Mouse (Mus musculus) midbrain, embryonic 14.5 days (tissue): ENCODE measurements around the gene Ccnf. TPM values are rescaled to one million over a fixed set of nuclear protein-coding genes. Genes with fewer than 3 reads are reported as not detected.
A peak's percentile ranks its signal among the peaks of the same experiment; 100 is the strongest.

ENCODE experiments used
- ATAC-seq: fragments of 200-750 bp; cut with Nextera tagmentation; 2 replicates; pipeline ENCODE4 v1.8.0; 2017; ENCODE audit warnings: moderate number of reproducible peaks, moderate library complexity; ENCODE audit not compliant: low FRiP score, low TSS enrichment
- DNase-seq: peaks from one replicate; pipeline ENCODE4 v3.0.0-alpha.2; 2015
- H3K27ac ChIP-seq: fragments of 300-500 bp; sonication (generic); replicated peaks from 2 replicates; pipeline ENCODE4 v1.5.1; 2014; ENCODE audit warnings: mild to moderate bottlenecking, low read depth, low read length, moderate library complexity
- H3K27me3 ChIP-seq: fragments of 300-500 bp; sonication (generic); 2 replicates; pipeline ENCODE4 v1.6.1; 2014; ENCODE audit warnings: low read length, control low read depth, mixed read lengths; ENCODE audit not compliant: control insufficient read depth, insufficient read depth
- H3K36me3 ChIP-seq: fragments of 300-500 bp; sonication (generic); 2 replicates; pipeline ENCODE4 v1.6.1; 2014; ENCODE audit warnings: low read length, control low read depth; ENCODE audit not compliant: control insufficient read depth, insufficient read depth
- H3K4me1 ChIP-seq: fragments of 300-500 bp; sonication (generic); 2 replicates; pipeline ENCODE4 v1.6.1; 2014; ENCODE audit warnings: mild to moderate bottlenecking, antibody characterized with exemption, low read length, control low read depth; ENCODE audit not compliant: control insufficient read depth, insufficient read depth
- H3K4me2 ChIP-seq: fragments of 300-500 bp; sonication (generic); 2 replicates; pipeline ENCODE4 v1.6.1; 2014; ENCODE audit warnings: mild to moderate bottlenecking, low read length, moderate library complexity
- H3K4me3 ChIP-seq: fragments of 300-500 bp; sonication (generic); replicated peaks from 2 replicates; pipeline ENCODE4 v1.5.1; 2014; ENCODE audit warnings: low read depth, low read length
- H3K9ac ChIP-seq: fragments of 300-500 bp; sonication (generic); replicated peaks from 2 replicates; pipeline ENCODE4 v1.6.1; 2014; ENCODE audit warnings: mild to moderate bottlenecking, low read length, moderate library complexity
- H3K9me3 ChIP-seq: fragments of 300-500 bp; sonication (generic); 2 replicates; pipeline ENCODE4 v1.6.1; 2016; ENCODE audit warnings: low read length, control low read depth, mixed read lengths; ENCODE audit not compliant: control insufficient read depth
- WGBS: fragments of 180-500 bp; shearing (Covaris S2); extraction: QIAGEN DNeasy Blood & Tissue Kit; methylation state at CpG from one replicate; pipeline ENCODE4 v1.1.7; 2014; 5-methylcytosine and 5-hydroxymethylcytosine counted together
- polyA plus RNA-seq: library from polyadenylated mRNA; unstranded; fragments of >200 nt; fragmentation: Nextera tagmentation; extraction: Ambion mirVana; gene quantifications from 2 replicates; pipeline ENCODE4 v1.2.1, GENCODE M21; 2014

Gene Ccnf
- polyA plus RNA-seq, 1 experiment from 2014 or later, result 16.6 TPM

- 83% methylated on average over 4 of the region's 4 CpGs for WGBS
Observed at GRCm38 (mm10) chr17:24201092-24201491, 50.2 kb downstream of the Ccnf start.

GRCm38 (mm10) chr17:24199741-24200140 is 51.5 kb downstream of the Ccnf start:
- no peak overlapping the region for H3K4me2 ChIP-seq
- no peak for ATAC-seq
- no peak overlapping the region for H3K4me3 ChIP-seq
- no peaks in the 10 kb centered on the region for H3K27me3 ChIP-seq
- no peak for DNase-seq
- no peak overlapping the region for H3K9ac ChIP-seq
- WGBS, result 67% methylated on average over 4 of the region's 4 CpGs
- no peaks in the 10 kb centered on the region for H3K36me3 ChIP-seq
- H3K9me3 ChIP-seq, result no peaks in the 10 kb centered on the region
- peaks cover 23% of the 10 kb centered on the region for H3K4me1 ChIP-seq
- no peak overlapping the region for H3K27ac ChIP-seq

More at GRCm38 (mm10) chr17:24201092-24201491, 50.2 kb downstream of the Ccnf start:
- no peak for ATAC-seq
- H3K27me3 ChIP-seq, result no peaks in the 10 kb centered on the region
- peaks cover 31% of the 10 kb centered on the region for H3K4me1 ChIP-seq
- no peak overlapping the region for H3K4me2 ChIP-seq
- no peak for DNase-seq
- H3K9ac ChIP-seq, result no peak overlapping the region
- no peak overlapping the region for H3K4me3 ChIP-seq
- H3K9me3 ChIP-seq, result no peaks in the 10 kb centered on the region
- no peaks in the 10 kb centered on the region for H3K36me3 ChIP-seq
- no peak overlapping the region for H3K27ac ChIP-seq

- H3K9ac ChIP-seq, result no peak overlapping the region
- H3K4me1 ChIP-seq, result peaks cover 18% of the 10 kb centered on the region
- no peak overlapping the region for H3K27ac ChIP-seq
- DNase-seq, result no peak
- WGBS, result 89% methylated on average over 4 of the region's 4 CpGs
- H3K27me3 ChIP-seq, result no peaks in the 10 kb centered on the region
- no peak for ATAC-seq
- no peak overlapping the region for H3K4me2 ChIP-seq
- H3K4me3 ChIP-seq, result no peak overlapping the region
- H3K9me3 ChIP-seq, result no peaks in the 10 kb centered on the region
- H3K36me3 ChIP-seq, result 0 out of 2 replicates have a peak, but pooled peaks cover 2% of the 10 kb centered on the region
Observed at GRCm38 (mm10) chr17:24199252-24199651, 52.0 kb downstream of the Ccnf start.

- WGBS, result 59% methylated on average over 15 of the region's 15 CpGs
- Histone ChIP-seq H3K9ac (0 out of 2 replicates have a peak overlapping the region, but pooled peaks have one; percentile 16), H3K9me3 (no peaks in the 10 kb centered on the region), H3K36me3 (0 out of 2 replicates have a peak, but pooled peaks cover 3% of the 10 kb centered on the region), H3K4me3 (no peak overlapping the region), H3K4me1 (no peaks in the 10 kb centered on the region), H3K27ac (no peak overlapping the region), H3K4me2 (no peak overlapping the region), H3K27me3 (no peaks in the 10 kb centered on the region)
- DNase-seq (no peak), ATAC-seq (no peak)
Observed at GRCm38 (mm10) chr17:24197032-24197824, 54.1 kb downstream of the Ccnf start.

GRCm38 (mm10) chr17:24195349-24195748 is 55.9 kb downstream of the Ccnf start:
- Histone ChIP-seq H3K9me3 (no peaks in the 10 kb centered on the region), H3K27ac (no peak overlapping the region), H3K9ac (no peak overlapping the region), H3K27me3 (no peaks in the 10 kb centered on the region), H3K36me3 (0 out of 2 replicates have a peak, but pooled peaks cover 3% of the 10 kb centered on the region), H3K4me2 (no peak overlapping the region), H3K4me1 (no peaks in the 10 kb centered on the region), H3K4me3 (no peak overlapping the region)
- no peak for DNase-seq
- ATAC-seq, result no peak
- 80% methylated on average over 2 of the region's 2 CpGs for WGBS

- H3K4me3 ChIP-seq, result no peak overlapping the region
- no peak overlapping the region for H3K4me2 ChIP-seq
- H3K27me3 ChIP-seq, result no peaks in the 10 kb centered on the region
- 90% methylated on average over 5 of the region's 5 CpGs for WGBS
- no peak for ATAC-seq
- H3K9me3 ChIP-seq, result no peaks in the 10 kb centered on the region
- DNase-seq, result no peak
- H3K27ac ChIP-seq, result no peak overlapping the region
- H3K36me3 ChIP-seq, result peaks cover 10% of the 10 kb centered on the region; the same call in 1 of the 2 replicates
- no peak overlapping the region for H3K9ac ChIP-seq
- no peaks in the 10 kb centered on the region for H3K4me1 ChIP-seq
Observed at GRCm38 (mm10) chr17:24193769-24194168, 57.5 kb downstream of the Ccnf start.

- Histone ChIP-seq H3K27me3 (no peaks in the 10 kb centered on the region), H3K4me2 (no peak overlapping the region), H3K4me3 (no peak overlapping the region), H3K36me3 (peaks cover 15% of the 10 kb centered on the region; the same call in 1 of the 2 replicates), H3K4me1 (no peaks in the 10 kb centered on the region), H3K9me3 (no peaks in the 10 kb centered on the region), H3K27ac (no peak overlapping the region), H3K9ac (no peak overlapping the region)
- WGBS, result 93% methylated on average over 8 of the region's 8 CpGs
- no peak for ATAC-seq
- DNase-seq, result no peak
Observed at GRCm38 (mm10) chr17:24193268-24193667, 58.0 kb downstream of the Ccnf start.

- H3K36me3 ChIP-seq, result peaks cover 19% of the 10 kb centered on the region; the same call in 1 of the 2 replicates
Observed at GRCm38 (mm10) chr17:24192848-24193247, 58.4 kb downstream of the Ccnf start.

GRCm38 (mm10) chr17:24191481-24191880 is 59.8 kb downstream of the Ccnf start:
- Histone ChIP-seq H3K9me3 (no peaks in the 10 kb centered on the region), H3K9ac (no peak overlapping the region), H3K27me3 (no peaks in the 10 kb centered on the region), H3K4me3 (no peak overlapping the region), H3K4me2 (no peak overlapping the region), H3K4me1 (no peaks in the 10 kb centered on the region), H3K27ac (no peak overlapping the region), H3K36me3 (peaks cover 21% of the 10 kb centered on the region; the same call in 1 of the 2 replicates)
- ATAC-seq, result no peak
- WGBS, result 81% methylated on average over 4 of the region's 4 CpGs
- DNase-seq, result no peak

More at GRCm38 (mm10) chr17:24192848-24193247, 58.4 kb downstream of the Ccnf start:
- no peak overlapping the region for H3K4me2 ChIP-seq
- no peak for DNase-seq
- no peaks in the 10 kb centered on the region for H3K9me3 ChIP-seq
- 89% methylated on average over 8 of the region's 8 CpGs for WGBS
- no peaks in the 10 kb centered on the region for H3K27me3 ChIP-seq
- ATAC-seq, result no peak
- no peak overlapping the region for H3K27ac ChIP-seq
- no peak overlapping the region for H3K4me3 ChIP-seq
- H3K9ac ChIP-seq, result no peak overlapping the region
- no peaks in the 10 kb centered on the region for H3K4me1 ChIP-seq
